Mouse (Mus musculus) stomach, postnatal 0 days (tissue): Measurements from ENCODE around the gene Ppargc1a. TPM values are rescaled to one million over a fixed set of nuclear protein-coding genes. Genes with fewer than 3 reads are reported as not detected.

Experiments
- ATAC-seq: fragments of 200-750 bp; cut with Nextera tagmentation; 2 replicates; pipeline ENCODE4 v1.8.0; 2017; ENCODE audit not compliant: low FRiP score, low TSS enrichment
- DNase-seq: peaks from one replicate; pipeline ENCODE4 v3.0.0-alpha.2; 2016; ENCODE audit warnings: low spot score
- H3K27ac ChIP-seq: fragments of 300-500 bp; sonication (generic); replicated peaks from 2 replicates; pipeline ENCODE4 v1.5.1; 2014; ENCODE audit warnings: mild to moderate bottlenecking, control low read depth
- H3K27me3 ChIP-seq: fragments of 300-500 bp; sonication (generic); 2 replicates; pipeline ENCODE4 v1.6.1; 2014; ENCODE audit warnings: low read length; ENCODE audit not compliant: control insufficient read depth, insufficient read depth
- H3K36me3 ChIP-seq: fragments of 300-500 bp; sonication (generic); 2 replicates; pipeline ENCODE4 v1.6.1; 2014; ENCODE audit warnings: low read length, mixed read lengths; ENCODE audit not compliant: control insufficient read depth, insufficient read depth
- H3K4me1 ChIP-seq: fragments of 300-500 bp; sonication (generic); replicated peaks from 2 replicates; pipeline ENCODE4 v1.6.1; 2014; ENCODE audit warnings: antibody characterized with exemption; ENCODE audit not compliant: control insufficient read depth, insufficient read depth
- H3K4me2 ChIP-seq: fragments of 300-500 bp; sonication (generic); replicated peaks from 2 replicates; pipeline ENCODE4 v1.6.1; 2014; ENCODE audit warnings: low read depth, mild to moderate bottlenecking, control low read depth, moderate library complexity
- H3K4me3 ChIP-seq: fragments of 300-500 bp; sonication (generic); 2 replicates; pipeline ENCODE4 v1.5.1; 2014; ENCODE audit warnings: low read depth, low read length, control low read depth
- H3K9ac ChIP-seq: fragments of 300-500 bp; sonication (generic); 2 replicates; pipeline ENCODE4 v1.6.1; 2014; ENCODE audit warnings: mild to moderate bottlenecking, low read length, control low read depth, mixed read lengths
- H3K9me3 ChIP-seq: fragments of 300-500 bp; sonication (generic); 2 replicates; pipeline ENCODE4 v1.6.1; 2016; ENCODE audit warnings: low read length; ENCODE audit not compliant: control insufficient read depth
- CTCF ChIP-seq: IDR thresholded peaks from 2 replicates; pipeline ENCODE4 v1.5.1; 2016; ENCODE audit warnings: antibody characterized with exemption, low read depth, mild to moderate bottlenecking, moderate library complexity
- EP300 ChIP-seq: optimal IDR thresholded peaks from 2 replicates; pipeline ENCODE3; 2016; ENCODE audit warnings: antibody characterized with exemption
- WGBS: fragments of 180-500 bp; shearing (Covaris S2); extraction: QIAGEN DNeasy Blood & Tissue Kit; methylation state at CpG from one replicate; pipeline ENCODE4 v1.1.7; 2014; 5-methylcytosine and 5-hydroxymethylcytosine counted together
- polyA plus RNA-seq: library from polyadenylated mRNA; unstranded; fragments of >200 nt; fragmentation: Nextera tagmentation; extraction: Ambion mirVana; gene quantifications from 2 replicates; pipeline ENCODE4 v1.2.1, GENCODE M21; 2015

Ppargc1a gene
- polyA plus RNA-seq, 1 experiment from 2014 or later: 5.1 TPM

GRCm38 (mm10) chr5:51551852-51552482 is 15.6 kb downstream of the Ppargc1a start:
- Histone ChIP-seq H3K27me3 (no peaks in the 10 kb centered on the region), H3K27ac (peak overlapping the region; percentile 83), H3K4me1 (no peaks in the 10 kb centered on the region), H3K4me3 (peak overlapping the region; percentile 64), H3K9me3 (no peaks in the 10 kb centered on the region), H3K9ac (peak overlapping the region; percentile 54), H3K4me2 (peak overlapping the region; percentile 61), H3K36me3 (no peaks in the 10 kb centered on the region)
- ATAC-seq: peak; percentile 47; the same call in 1 of the 2 replicates
- no peak for DNase-seq
- 7% methylated on average over 12 of the region's 12 CpGs for WGBS
- TF ChIP-seq CTCF (no peak), EP300 (no peak)

- no peaks in the 10 kb centered on the region for H3K9me3 ChIP-seq
- no peak overlapping the region for H3K27ac ChIP-seq
- DNase-seq (no peak), ATAC-seq (no peak)
- no peak overlapping the region for H3K4me3 ChIP-seq
- no peak overlapping the region for H3K9ac ChIP-seq
- H3K36me3 ChIP-seq: no peaks in the 10 kb centered on the region
- H3K27me3 ChIP-seq: no peaks in the 10 kb centered on the region
- TF ChIP-seq CTCF: no peak
- TF ChIP-seq EP300: no peak
- no peaks in the 10 kb centered on the region for H3K4me1 ChIP-seq
- 77% methylated on average over 6 of the region's 6 CpGs for WGBS
- no peak overlapping the region for H3K4me2 ChIP-seq
Observed at GRCm38 (mm10) chr5:51547442-51548035, 20.0 kb downstream of the Ppargc1a start.

GRCm38 (mm10) chr5:51546817-51547216 is 20.7 kb downstream of the Ppargc1a start:
- Histone ChIP-seq H3K4me3 (no peak overlapping the region), H3K9me3 (no peaks in the 10 kb centered on the region), H3K4me2 (no peak overlapping the region), H3K9ac (no peak overlapping the region), H3K4me1 (no peaks in the 10 kb centered on the region), H3K36me3 (no peaks in the 10 kb centered on the region), H3K27ac (no peak overlapping the region), H3K27me3 (no peaks in the 10 kb centered on the region)
- 76% methylated on average over 3 of the region's 3 CpGs for WGBS
- no peak for DNase-seq
- TF ChIP-seq EP300 (no peak), CTCF (no peak)
- no peak for ATAC-seq

GRCm38 (mm10) chr5:51545133-51546049 is 22.1 kb downstream of the Ppargc1a start:
- H3K9ac ChIP-seq: no peak overlapping the region
- H3K9me3 ChIP-seq: no peaks in the 10 kb centered on the region
- H3K4me3 ChIP-seq: no peak overlapping the region
- 51% methylated on average over 7 of the region's 7 CpGs for WGBS
- no peak overlapping the region for H3K4me2 ChIP-seq
- DNase-seq (peak; percentile 48), ATAC-seq (peak; percentile 92)
- no peaks in the 10 kb centered on the region for H3K4me1 ChIP-seq
- no peak overlapping the region for H3K27ac ChIP-seq
- H3K36me3 ChIP-seq: no peaks in the 10 kb centered on the region
- H3K27me3 ChIP-seq: no peaks in the 10 kb centered on the region
- TF ChIP-seq CTCF (no peak), EP300 (no peak)

- no peaks in the 10 kb centered on the region for H3K36me3 ChIP-seq
- H3K9me3 ChIP-seq: no peaks in the 10 kb centered on the region
- H3K27ac ChIP-seq: no peak overlapping the region
- WGBS: 60% methylated on average over 8 of the region's 8 CpGs
- no peak overlapping the region for H3K9ac ChIP-seq
- no peak overlapping the region for H3K4me2 ChIP-seq
- no peaks in the 10 kb centered on the region for H3K27me3 ChIP-seq
- DNase-seq: no peak
- no peak for ATAC-seq
- no peaks in the 10 kb centered on the region for H3K4me1 ChIP-seq
- no peak for TF ChIP-seq CTCF
- no peak for TF ChIP-seq EP300
- H3K4me3 ChIP-seq: no peak overlapping the region
Observed at GRCm38 (mm10) chr5:51544141-51544735, 23.3 kb downstream of the Ppargc1a start.
